25 mouse cellular contexts compared by ENCODE assay signal in genomic region chr1:76880783-76881145, GRCm38 (mm10).
DNase-seq lines count a peak whose midpoint lies in the region; ATAC-seq lines count a peak whose summit lies in the region.
"Had no signal": no experiment of that assay in that cellular context is flagged by ENCODE, and none has a peak within 500 bp of the region (broad histone marks: within the 10 kb centered on the region; RNA-seq: fewer than 3 reads in every experiment).

No protein-coding gene starts in this region.

- H3K4me3 ChIP-seq in embryonic facial prominence, embryonic 13.5 days: no peak overlapping the region
- no peak overlapping the region for H3K4me3 ChIP-seq in liver, embryonic 11.5 days (ENCODE audit: low read depth, low read length)
- H3K4me3 ChIP-seq: embryonic facial prominence, embryonic 12.5 days; heart, embryonic 10.5 days; heart, embryonic 13.5 days; hindbrain, embryonic 13.5 days had no signal

- H3K27ac ChIP-seq in embryonic facial prominence, embryonic 13.5 days: peak overlapping the region; percentile 69; the same call in 1 of the 2 replicates
- H3K27ac ChIP-seq in liver, embryonic 11.5 days (ENCODE audit: low read depth, low read length): no peak overlapping the region
- H3K27ac ChIP-seq: embryonic facial prominence, embryonic 12.5 days; heart, embryonic 10.5 days; heart, embryonic 13.5 days; hindbrain, embryonic 13.5 days; hindbrain, postnatal 0 days had no signal

- no peak overlapping the region for H3K4me2 ChIP-seq in embryonic facial prominence, embryonic 13.5 days
- H3K4me2 ChIP-seq in liver, embryonic 11.5 days: no peak overlapping the region
- H3K4me2 ChIP-seq: embryonic facial prominence, embryonic 12.5 days; heart, embryonic 13.5 days; hindbrain, embryonic 13.5 days had no signal

- no peak overlapping the region for H3K9ac ChIP-seq in embryonic facial prominence, embryonic 13.5 days
- no peak overlapping the region for H3K9ac ChIP-seq in liver, embryonic 11.5 days (ENCODE audit: low read depth, low read length)
- H3K9ac ChIP-seq: embryonic facial prominence, embryonic 12.5 days; heart, embryonic 13.5 days; hindbrain, embryonic 13.5 days had no signal

- WGBS in embryonic facial prominence, embryonic 13.5 days: 24% methylated on average over 4 of the region's 4 CpGs
- 59% methylated on average over 4 of the region's 4 CpGs for WGBS in liver, embryonic 11.5 days

- no peaks in the 10 kb centered on the region for H3K36me3 ChIP-seq in embryonic facial prominence, embryonic 13.5 days
- no peaks in the 10 kb centered on the region for H3K36me3 ChIP-seq in liver, embryonic 11.5 days (ENCODE audit: control insufficient read depth, insufficient read depth, low read length)
- H3K36me3 ChIP-seq: embryonic facial prominence, embryonic 12.5 days; heart, embryonic 10.5 days; heart, embryonic 13.5 days; hindbrain, embryonic 13.5 days had no signal

- no peaks in the 10 kb centered on the region for H3K27me3 ChIP-seq in embryonic facial prominence, embryonic 13.5 days
- H3K27me3 ChIP-seq in liver, embryonic 11.5 days (replicated peaks; ENCODE audit: control insufficient read depth, insufficient read depth, low read length): no peaks in the 10 kb centered on the region
- H3K27me3 ChIP-seq: embryonic facial prominence, embryonic 12.5 days; heart, embryonic 13.5 days; hindbrain, embryonic 13.5 days had no signal

- DNase-seq in kidney, adult 9 months: peak; percentile 8
- DNase-seq in kidney, postnatal 4 days: no peak
- DNase-seq in embryo, embryonic 10.5 days (ENCODE audit: low spot score): peak; percentile 56
- peak; percentile 35 for DNase-seq in embryo, embryonic 9.5 days (ENCODE audit: extremely low spot score)
- DNase-seq in right cerebral cortex, postnatal 36 days (ENCODE audit: low spot score in 2 of 2): no peak
- DNase-seq in heart, adult 8-10 months (ENCODE audit: low spot score): no peak
- DNase-seq in liver, embryonic 11.5 days (ENCODE audit: low spot score): no peak
- DNase-seq: adrenal gland, adult 2 months; adrenal gland, postnatal 14 days; cerebellum, adult 11 months; cerebellum, adult 2 months; cerebellum, adult 9-11 months; cerebellum, postnatal 25 days; gastrocnemius, postnatal 25 days; heart, adult 18-20 months had no signal

- no peak for ATAC-seq in embryonic facial prominence, embryonic 13.5 days (ENCODE audit: insufficient number of reproducible peaks, insufficient read depth, low FRiP score, low TSS enrichment, low read depth)
- ATAC-seq in liver, embryonic 11.5 days (replicated peaks; ENCODE audit: low FRiP score): no peak
- ATAC-seq: CD4-positive, CD25-positive, alpha-beta regulatory T cell, adult 4 months; forebrain, embryonic 14.5 days; hindbrain, postnatal 0 days; inflammation-experienced regulatory T-cells, adult 6 months; intestine, embryonic 16.5 days had no signal

- H3K9me3 ChIP-seq in embryonic facial prominence, embryonic 13.5 days: no peaks in the 10 kb centered on the region
- H3K9me3 ChIP-seq in liver, embryonic 11.5 days (ENCODE audit: control insufficient read depth, low read length): no peaks in the 10 kb centered on the region
- H3K9me3 ChIP-seq: embryonic facial prominence, embryonic 12.5 days; heart, embryonic 10.5 days; heart, embryonic 13.5 days; hindbrain, embryonic 13.5 days had no signal

- H3K4me1 ChIP-seq in embryonic facial prominence, embryonic 13.5 days: peaks cover 18% of the 10 kb centered on the region
- H3K4me1 ChIP-seq in liver, embryonic 11.5 days (replicated peaks; ENCODE audit: control insufficient read depth, insufficient read depth, low read length): no peaks in the 10 kb centered on the region
- H3K4me1 ChIP-seq: heart, embryonic 10.5 days; heart, embryonic 13.5 days; hindbrain, embryonic 13.5 days had no signal

Comparison
In these comparisons a context has a peak if more than half of its experiments do, and no peak if none do; other contexts are left out.
1. DNase-seq: peak in kidney, adult 9 months (single experiment), embryo, embryonic 10.5 days (single experiment) and embryo, embryonic 9.5 days (single experiment); none in kidney, postnatal 4 days (0 of 2), right cerebral cortex, postnatal 36 days (0 of 2), heart, adult 8-10 months (single experiment) and liver, embryonic 11.5 days (single experiment).